Mouse (Mus musculus): ENCODE results near the gene Ttc34. TPM values are rescaled to one million over a fixed set of nuclear protein-coding genes. Genes with fewer than 3 reads are reported as not detected.
A peak's percentile ranks its signal among the peaks of the same experiment; 100 is the strongest.

The Ttc34 gene
- polyA plus RNA-seq, 1 experiment from 2014 or later: not detected

GRCm38 (mm10) chr4:154867257-154867656, 30.0 kb downstream of the Ttc34 start:
- H3K4me3 ChIP-seq (ENCODE audit: inconsistent target): no peak overlapping the region
- H3K79me2 ChIP-seq (ENCODE audit: inconsistent target): no peaks in the 10 kb centered on the region
- H3K36me3 ChIP-seq (ENCODE audit: inconsistent target): no peaks in the 10 kb centered on the region
- no peak overlapping the region for H3K27ac ChIP-seq
- 86% methylated on average over 6 of the region's 6 CpGs for WGBS (ENCODE audit: missing documents)

GRCm38 (mm10) chr4:154869440-154869839, 32.2 kb downstream of the Ttc34 start, which contains the start of gene Mmel1:
Gene Mmel1 (plus strand): TSS chr4:154869585.
- Histone ChIP-seq H3K4me3 (ENCODE audit: inconsistent target) (no peak within 1 kb of the TSS), H3K27ac (no peak within 1 kb of the TSS), H3K36me3 (ENCODE audit: inconsistent target) (no peaks in the 10 kb centered on the region), H3K79me2 (ENCODE audit: inconsistent target) (no peaks in the 10 kb centered on the region)
- 93% methylated on average over 7 of the region's 7 CpGs for WGBS (ENCODE audit: missing documents)

GRCm38 (mm10) chr4:154870721-154871120, 33.5 kb downstream of the Ttc34 start:
- no peaks in the 10 kb centered on the region for H3K79me2 ChIP-seq (ENCODE audit: inconsistent target)
- no peaks in the 10 kb centered on the region for H3K36me3 ChIP-seq (ENCODE audit: inconsistent target)
- no peak overlapping the region for H3K27ac ChIP-seq
- no peak overlapping the region for H3K4me3 ChIP-seq (ENCODE audit: inconsistent target)
- WGBS (ENCODE audit: missing documents): 91% methylated on average over 4 of the region's 4 CpGs

GRCm38 (mm10) chr4:154871757-154872251, 34.5 kb downstream of the Ttc34 start:
- Histone ChIP-seq H3K4me3 (ENCODE audit: inconsistent target) (no peak overlapping the region), H3K27ac (no peak overlapping the region), H3K79me2 (ENCODE audit: inconsistent target) (no peaks in the 10 kb centered on the region), H3K36me3 (ENCODE audit: inconsistent target) (no peaks in the 10 kb centered on the region)
- WGBS (ENCODE audit: missing documents): 35% methylated on average over 13 of the region's 13 CpGs

- Histone ChIP-seq H3K36me3 (ENCODE audit: inconsistent target) (no peaks in the 10 kb centered on the region), H3K27ac (no peak overlapping the region), H3K79me2 (ENCODE audit: inconsistent target) (no peaks in the 10 kb centered on the region), H3K4me3 (ENCODE audit: inconsistent target) (no peak overlapping the region)
- 87% methylated on average over 6 of the region's 6 CpGs for WGBS (ENCODE audit: missing documents)
These were observed 35.9 kb downstream of the Ttc34 start for GRCm38 (mm10) chr4:154873186-154873585.

GRCm38 (mm10) chr4:154877864-154878548, 40.7 kb downstream of the Ttc34 start:
- H3K4me3 ChIP-seq (ENCODE audit: inconsistent target): peak overlapping the region; percentile 13; the same call in 1 of the 2 replicates
- H3K79me2 ChIP-seq (ENCODE audit: inconsistent target): no peaks in the 10 kb centered on the region
- 0 out of 2 replicates have a peak overlapping the region, but pooled peaks have one; percentile 15 for H3K27ac ChIP-seq
- H3K36me3 ChIP-seq (ENCODE audit: inconsistent target): no peaks in the 10 kb centered on the region
- WGBS (ENCODE audit: missing documents): 12% methylated on average over 17 of the region's 18 CpGs

GRCm38 (mm10) chr4:154880730-154881129, 43.5 kb downstream of the Ttc34 start:
- Histone ChIP-seq H3K36me3 (ENCODE audit: inconsistent target) (no peaks in the 10 kb centered on the region), H3K4me3 (ENCODE audit: inconsistent target) (no peak overlapping the region), H3K79me2 (ENCODE audit: inconsistent target) (no peaks in the 10 kb centered on the region), H3K27ac (no peak overlapping the region)
- 78% methylated on average over 6 of the region's 6 CpGs for WGBS (ENCODE audit: missing documents)

- H3K4me3 ChIP-seq (ENCODE audit: inconsistent target): no peak overlapping the region
- WGBS (ENCODE audit: missing documents): 44% methylated on average over 7 of the region's 14 CpGs
- H3K79me2 ChIP-seq (ENCODE audit: inconsistent target): no peaks in the 10 kb centered on the region
- H3K36me3 ChIP-seq (ENCODE audit: inconsistent target): no peaks in the 10 kb centered on the region
- H3K27ac ChIP-seq: no peak overlapping the region
These were observed 44.9 kb downstream of the Ttc34 start for GRCm38 (mm10) chr4:154882014-154882659.

- 96% methylated on average over 11 of the region's 11 CpGs for WGBS (ENCODE audit: missing documents)
- H3K36me3 ChIP-seq (ENCODE audit: inconsistent target): no peaks in the 10 kb centered on the region
- H3K27ac ChIP-seq: no peak overlapping the region
- H3K79me2 ChIP-seq (ENCODE audit: inconsistent target): no peaks in the 10 kb centered on the region
- no peak overlapping the region for H3K4me3 ChIP-seq (ENCODE audit: inconsistent target)
These were observed 48.2 kb downstream of the Ttc34 start for GRCm38 (mm10) chr4:154885416-154885815.

GRCm38 (mm10) chr4:154886876-154887592, 49.8 kb downstream of the Ttc34 start:
- 67% methylated on average over 12 of the region's 13 CpGs for WGBS (ENCODE audit: missing documents)
- Histone ChIP-seq H3K79me2 (ENCODE audit: inconsistent target) (no peaks in the 10 kb centered on the region), H3K36me3 (ENCODE audit: inconsistent target) (no peaks in the 10 kb centered on the region), H3K27ac (no peak overlapping the region), H3K4me3 (ENCODE audit: inconsistent target) (no peak overlapping the region)

GRCm38 (mm10) chr4:154887593-154888250, 50.5 kb downstream of the Ttc34 start:
- H3K27ac ChIP-seq: no peak overlapping the region
- H3K36me3 ChIP-seq (ENCODE audit: inconsistent target): no peaks in the 10 kb centered on the region
- 88% methylated on average over 15 of the region's 15 CpGs for WGBS (ENCODE audit: missing documents)
- H3K4me3 ChIP-seq (ENCODE audit: inconsistent target): no peak overlapping the region
- H3K79me2 ChIP-seq (ENCODE audit: inconsistent target): no peaks in the 10 kb centered on the region

- peaks cover 2% of the 10 kb centered on the region; the same call in 1 of the 2 replicates for H3K36me3 ChIP-seq (ENCODE audit: inconsistent target)
- no peaks in the 10 kb centered on the region for H3K79me2 ChIP-seq (ENCODE audit: inconsistent target)
- H3K27ac ChIP-seq: no peak overlapping the region
- 91% methylated on average over 14 of the region's 14 CpGs for WGBS (ENCODE audit: missing documents)
- H3K4me3 ChIP-seq (ENCODE audit: inconsistent target): no peak overlapping the region
These were observed 53.6 kb downstream of the Ttc34 start for GRCm38 (mm10) chr4:154890887-154891286.

GRCm38 (mm10) chr4:154895549-154895948, 58.3 kb downstream of the Ttc34 start:
- WGBS (ENCODE audit: missing documents): 90% methylated on average over 4 of the region's 5 CpGs
- no peaks in the 10 kb centered on the region for H3K79me2 ChIP-seq (ENCODE audit: inconsistent target)
- H3K36me3 ChIP-seq (ENCODE audit: inconsistent target): peaks cover 9% of the 10 kb centered on the region; the same call in 1 of the 2 replicates
- H3K27ac ChIP-seq: no peak overlapping the region
- H3K4me3 ChIP-seq (ENCODE audit: inconsistent target): no peak overlapping the region
